Mouse (Mus musculus) urinary bladder, adult 18-20 months (tissue): ENCODE data around the gene Prkar2b.

Experiments
- DNase-seq, 2 experiments: peaks; one replicate each; pipeline ENCODE4 v3.0.0; 2022; ENCODE audit warnings: low spot score in 2 of 2, mixed read lengths in 2 of 2

The Prkar2b gene

GRCm38 (mm10) chr12:31925343-31925742 lies 135.8 kb downstream of the Prkar2b start:
- DNase-seq, result no peak

DNA sequence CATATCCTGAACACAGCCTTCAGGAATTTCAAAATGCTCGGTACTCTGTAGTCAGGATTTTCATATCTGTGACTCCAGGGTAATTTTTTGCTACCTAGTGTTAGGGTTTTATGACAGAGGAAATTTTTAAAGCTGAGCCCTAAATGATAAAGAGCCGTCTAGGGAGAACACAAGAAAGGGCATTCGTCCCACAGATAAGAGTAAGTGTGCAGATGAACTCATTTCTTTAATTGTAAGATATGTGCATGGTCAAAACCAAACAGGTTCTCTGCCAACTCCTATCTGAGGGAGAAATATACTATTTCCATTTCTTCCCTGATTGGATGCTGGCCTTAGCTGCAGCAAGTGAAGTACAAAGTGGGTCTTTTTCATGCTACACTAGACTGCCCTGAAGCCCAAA lies 137.0 kb downstream of the Prkar2b start:
- DNase-seq, result no peak

DNA sequence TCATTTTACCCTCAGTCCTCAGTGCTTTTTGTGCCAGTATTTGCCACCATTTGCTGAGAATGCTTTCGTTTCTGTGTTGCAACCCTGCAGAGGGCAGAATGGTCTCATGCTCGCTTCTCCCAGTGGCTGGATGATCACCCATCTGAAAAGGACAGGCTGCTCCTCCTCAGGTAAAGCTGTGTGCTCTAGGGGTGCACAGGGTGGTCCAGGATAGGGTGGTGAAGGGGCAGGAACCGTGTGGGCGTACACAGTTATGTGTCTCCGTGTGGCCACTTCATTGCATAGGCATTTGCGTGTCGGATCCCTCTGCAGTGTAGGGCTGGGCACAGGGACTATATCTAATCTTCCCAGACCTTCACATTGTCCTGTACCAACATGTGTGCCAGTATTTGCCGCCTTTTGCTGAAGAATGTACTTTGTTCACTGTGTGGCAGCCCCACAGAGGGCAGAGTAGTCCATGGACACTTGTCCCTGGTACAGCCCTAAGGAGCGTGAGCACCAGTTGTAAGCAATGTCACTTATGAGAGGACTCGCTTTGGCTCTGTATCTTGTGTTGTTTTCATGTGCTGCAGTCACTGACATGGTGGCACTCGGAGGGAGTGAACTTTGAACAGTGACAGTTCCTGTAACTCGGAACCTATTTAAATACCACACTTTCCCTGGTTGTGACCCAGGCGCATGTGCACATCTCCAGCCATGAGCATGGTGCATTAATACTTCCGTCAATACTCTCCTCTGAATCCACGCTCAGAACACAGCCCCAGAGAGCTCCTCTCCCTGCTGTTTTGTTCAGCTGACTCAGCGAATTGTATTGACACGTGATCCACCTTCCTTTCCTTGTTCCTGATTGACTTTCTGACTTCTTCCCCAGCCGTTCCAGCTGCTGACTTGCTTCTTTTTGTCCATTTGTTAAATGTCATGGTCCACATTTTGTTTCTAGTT lies 140.4 kb downstream of the Prkar2b start:
- no peak for DNase-seq

DNA sequence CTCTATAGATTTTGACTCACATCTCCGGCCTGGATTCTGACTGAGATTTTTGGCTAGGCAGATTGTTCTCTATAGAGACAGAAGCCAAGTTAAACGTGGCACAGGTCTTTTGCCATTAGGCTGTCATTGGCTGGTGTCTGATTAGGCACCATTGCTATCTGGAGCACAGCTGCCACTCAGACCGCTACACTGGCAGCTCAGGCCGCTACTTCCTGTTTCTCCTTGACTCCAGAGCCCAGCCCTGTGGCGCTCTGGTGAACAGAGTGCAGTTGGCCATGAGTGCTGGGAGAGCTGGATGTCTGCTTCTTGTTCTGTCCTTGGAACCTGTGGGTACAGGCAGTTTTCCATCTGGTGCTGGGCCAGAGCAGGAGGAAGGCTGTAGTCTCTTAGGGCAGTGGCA lies 143.9 kb downstream of the Prkar2b start:
- DNase-seq, result no peak

GRCm38 (mm10) chr12:31916691-31917090 lies 144.4 kb downstream of the Prkar2b start:
- DNase-seq, result no peak

DNA sequence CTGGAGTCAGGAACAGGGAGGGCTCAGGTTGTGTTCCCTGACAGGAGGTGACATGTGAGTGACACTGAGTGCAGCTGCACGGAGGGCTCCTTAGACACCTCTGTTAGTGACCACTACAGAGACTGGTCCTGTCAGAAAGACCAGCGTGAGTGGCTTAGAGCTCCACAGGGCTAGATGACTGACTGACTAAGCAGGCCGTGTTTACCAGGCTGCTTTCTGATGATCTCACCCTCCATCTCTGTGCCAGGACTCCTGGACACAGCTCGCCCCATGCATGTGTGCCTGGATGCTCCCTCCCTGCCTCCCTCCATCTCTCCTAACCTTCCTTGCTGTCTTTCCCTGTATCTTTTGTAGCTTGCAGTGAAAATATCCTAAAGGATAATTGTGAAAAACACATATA lies 147.5 kb downstream of the Prkar2b start:
- DNase-seq, result peak in 1 of 2 experiments; percentile 27

GRCm38 (mm10) chr12:31912966-31913551 lies 148.0 kb downstream of the Prkar2b start:
- no peak for DNase-seq
